Mouse (Mus musculus): ENCODE data around the gene Gja3. TPM values are rescaled to one million over a fixed set of nuclear protein-coding genes. Genes with fewer than 3 reads are reported as not detected.

The Gja3 gene
- total RNA-seq (2014; fragmentation: Nextera tagmentation) (not detected in 2 replicates), total RNA-seq (2017) (not detected in 2 replicates)

- ATAC-seq (replicated peaks; ENCODE audit: poor library complexity, severe bottlenecking): peak; percentile 55
Measured at GRCm38 (mm10) chr14:57057563-57058321, at the start of gene Gja3. TSS of gene Gja3 (minus strand) at chr14:57058100.

GRCm38 (mm10) chr14:57107091-57107490, 49.2 kb upstream of the Gja3 start:
- ATAC-seq (replicated peaks; ENCODE audit: poor library complexity, severe bottlenecking): no peak

- no peak for ATAC-seq (replicated peaks; ENCODE audit: poor library complexity, severe bottlenecking)
Measured at GRCm38 (mm10) chr14:57105721-57106120, 47.8 kb upstream of the Gja3 start.

GRCm38 (mm10) chr14:57105111-57105510, 47.2 kb upstream of the Gja3 start:
- ATAC-seq (replicated peaks; ENCODE audit: poor library complexity, severe bottlenecking): no peak

GRCm38 (mm10) chr14:57104106-57105023, 46.5 kb upstream of the Gja3 start, which contains the start of gene Gjb2:
TSS of gene Gjb2 (minus strand) at chr14:57104702.
- ATAC-seq (replicated peaks; ENCODE audit: poor library complexity, severe bottlenecking): peak; percentile 38

GRCm38 (mm10) chr14:57103711-57104105, 45.8 kb upstream of the Gja3 start:
- ATAC-seq (replicated peaks; ENCODE audit: poor library complexity, severe bottlenecking): no peak

- no peak for ATAC-seq (replicated peaks; ENCODE audit: poor library complexity, severe bottlenecking)
Measured at GRCm38 (mm10) chr14:57103121-57103520, 45.2 kb upstream of the Gja3 start.

DNA sequence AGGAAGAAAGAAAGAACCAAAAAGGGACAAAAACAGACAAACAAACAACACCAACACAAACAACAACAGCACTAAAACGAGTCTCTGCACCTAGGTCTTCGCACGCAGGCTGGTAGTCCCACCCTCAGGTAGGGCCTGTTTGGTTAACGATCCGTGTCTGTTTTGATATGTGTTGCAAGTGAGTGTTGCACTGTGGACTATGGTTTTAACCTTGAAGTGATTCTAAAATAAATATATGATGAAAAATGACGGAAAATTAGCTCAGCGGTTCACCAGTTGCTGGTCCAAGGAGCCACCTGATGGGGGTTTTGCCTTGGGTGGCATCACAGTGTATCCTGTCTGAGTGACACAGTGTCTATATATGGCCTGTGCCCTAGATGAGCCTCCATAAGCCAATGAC, 43.7 kb upstream of the Gja3 start:
- ATAC-seq (replicated peaks; ENCODE audit: poor library complexity, severe bottlenecking): no peak

GRCm38 (mm10) chr14:57095855-57096254, 38.0 kb upstream of the Gja3 start:
- peak; percentile 80 for ATAC-seq (replicated peaks; ENCODE audit: poor library complexity, severe bottlenecking)

DNA sequence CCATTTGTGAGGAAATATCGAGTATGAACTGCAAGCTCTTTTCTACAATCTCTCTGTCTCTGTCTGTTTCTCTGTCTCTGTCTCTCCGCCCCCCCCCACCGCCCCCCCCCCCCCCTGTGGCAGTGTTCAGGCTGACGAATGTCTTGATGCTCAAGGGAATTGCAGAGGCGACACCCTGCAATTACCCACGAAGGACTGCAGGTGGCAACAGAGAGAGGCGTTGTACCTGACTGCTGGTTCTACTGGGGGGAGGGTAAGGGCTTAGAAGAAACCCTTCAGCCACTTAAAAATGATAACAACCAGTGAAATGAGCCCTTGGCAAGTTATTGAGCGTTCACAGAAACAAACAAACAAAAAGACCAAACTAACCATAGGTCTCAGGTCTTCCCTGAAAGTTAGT, 35.1 kb upstream of the Gja3 start:
- ATAC-seq (replicated peaks; ENCODE audit: poor library complexity, severe bottlenecking): peak; percentile 91

DNA sequence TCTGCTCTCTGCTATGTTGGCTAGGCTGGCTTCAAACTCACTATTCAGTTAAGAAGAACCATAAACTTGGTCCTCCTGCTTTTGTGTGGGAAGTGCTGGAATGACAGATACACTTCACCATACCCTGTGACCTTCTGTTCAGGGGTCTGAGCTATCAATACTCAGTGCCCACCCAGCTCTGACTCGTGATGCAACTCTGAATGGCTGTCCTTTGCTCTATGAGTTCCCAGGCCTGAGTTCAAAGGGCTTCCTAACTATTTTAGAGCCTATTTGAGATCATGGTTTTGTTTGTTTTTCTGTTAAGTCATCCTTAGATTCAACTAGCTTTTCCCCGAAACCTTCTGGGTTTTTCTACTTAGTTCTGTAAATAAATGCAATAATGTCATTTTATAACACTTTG, 32.1 kb upstream of the Gja3 start:
- ATAC-seq (replicated peaks; ENCODE audit: poor library complexity, severe bottlenecking): no peak

- ATAC-seq (replicated peaks; ENCODE audit: poor library complexity, severe bottlenecking): no peak
Measured at GRCm38 (mm10) chr14:57089107-57089506, 31.2 kb upstream of the Gja3 start.

DNA sequence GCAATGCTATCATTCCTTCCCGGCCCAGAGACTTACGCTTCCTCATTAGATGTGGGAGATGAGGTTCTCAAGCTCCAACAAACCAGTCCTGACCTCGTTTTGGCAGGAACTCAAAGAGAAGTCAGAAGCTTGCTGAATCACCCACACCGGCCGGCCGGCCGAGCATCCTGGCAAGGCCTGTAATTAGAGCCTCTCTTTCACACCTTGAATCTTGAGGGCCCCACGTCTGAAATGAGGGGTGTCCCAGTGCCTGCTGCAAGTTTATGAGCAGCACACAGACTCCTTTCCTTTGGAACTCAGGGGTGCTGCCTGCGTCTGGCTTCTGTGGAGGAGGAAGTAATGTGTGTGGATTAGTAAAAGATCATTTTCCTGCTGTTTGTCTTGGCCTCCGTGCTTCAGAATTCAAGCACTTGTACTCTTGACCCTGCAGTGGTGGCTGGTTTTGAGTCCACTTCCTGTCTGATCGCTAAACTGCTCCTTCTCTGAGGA, 26.3 kb upstream of the Gja3 start:
- peak; percentile 30; the same call in 1 of the 2 replicates for ATAC-seq (replicated peaks; ENCODE audit: poor library complexity, severe bottlenecking)

DNA sequence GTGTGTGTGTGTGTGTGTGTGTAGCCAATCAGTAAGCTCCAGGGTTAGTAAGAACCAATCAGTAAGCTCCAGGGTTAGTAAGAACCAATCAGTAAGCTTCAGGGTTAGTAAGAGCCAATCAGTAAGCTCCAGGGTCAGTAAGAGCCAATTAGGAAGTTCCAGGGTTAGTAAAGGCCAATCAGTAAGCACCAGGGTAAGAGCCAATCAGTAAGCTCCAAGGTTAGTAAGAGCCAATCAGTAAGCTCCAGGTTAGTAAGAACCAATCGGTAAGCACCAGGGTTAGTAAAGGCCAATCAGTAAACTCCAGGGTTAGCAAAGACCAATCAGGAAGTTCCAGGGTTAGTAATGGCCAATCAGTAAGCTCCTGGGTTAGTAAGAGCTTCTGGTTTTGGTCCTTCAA, 25.0 kb upstream of the Gja3 start:
- no peak for ATAC-seq (replicated peaks; ENCODE audit: poor library complexity, severe bottlenecking)

- no peak for ATAC-seq (replicated peaks; ENCODE audit: poor library complexity, severe bottlenecking)
Measured at GRCm38 (mm10) chr14:57075537-57075936, 17.6 kb upstream of the Gja3 start.

DNA sequence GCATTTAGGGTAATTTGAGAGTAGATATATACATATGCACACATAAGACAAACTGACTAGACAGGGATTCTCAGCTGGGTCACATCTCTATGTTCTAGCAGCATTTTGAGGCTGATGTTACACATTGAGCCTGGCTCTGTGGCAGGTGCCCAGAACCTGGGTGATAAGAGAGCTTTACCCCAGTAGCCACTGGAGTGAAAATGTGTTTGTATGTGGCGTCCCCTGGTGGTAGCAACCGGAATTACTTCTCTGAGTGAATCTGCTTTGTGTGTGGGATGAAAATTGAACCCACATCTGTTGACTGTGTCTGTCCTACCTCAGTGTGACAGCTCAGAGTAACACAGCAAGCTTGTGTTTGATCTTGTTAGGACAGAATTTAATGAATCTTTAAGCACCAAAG, 12.0 kb upstream of the Gja3 start:
- peak; percentile 46; the same call in 1 of the 2 replicates for ATAC-seq (replicated peaks; ENCODE audit: poor library complexity, severe bottlenecking)

DNA sequence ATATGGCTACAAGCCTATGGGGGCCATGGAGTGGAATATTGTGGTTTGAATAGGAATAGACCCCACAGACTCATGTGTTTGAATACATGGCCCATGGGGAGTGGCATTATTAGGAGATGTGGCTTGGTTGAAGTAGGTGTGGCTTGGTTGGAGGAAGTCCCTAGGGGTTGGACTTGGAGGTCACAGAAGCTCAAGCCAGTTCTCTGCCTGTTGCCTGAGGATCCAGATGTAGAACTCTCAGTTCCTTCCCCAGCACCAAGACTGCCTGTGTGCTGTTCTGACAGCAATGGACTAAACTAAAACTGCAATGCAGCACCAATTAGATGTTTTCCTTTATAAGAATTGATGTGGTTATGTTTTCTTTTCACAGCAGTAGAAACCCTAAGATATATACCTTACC, 8.2 kb upstream of the Gja3 start:
- no peak for ATAC-seq (replicated peaks; ENCODE audit: poor library complexity, severe bottlenecking)

DNA sequence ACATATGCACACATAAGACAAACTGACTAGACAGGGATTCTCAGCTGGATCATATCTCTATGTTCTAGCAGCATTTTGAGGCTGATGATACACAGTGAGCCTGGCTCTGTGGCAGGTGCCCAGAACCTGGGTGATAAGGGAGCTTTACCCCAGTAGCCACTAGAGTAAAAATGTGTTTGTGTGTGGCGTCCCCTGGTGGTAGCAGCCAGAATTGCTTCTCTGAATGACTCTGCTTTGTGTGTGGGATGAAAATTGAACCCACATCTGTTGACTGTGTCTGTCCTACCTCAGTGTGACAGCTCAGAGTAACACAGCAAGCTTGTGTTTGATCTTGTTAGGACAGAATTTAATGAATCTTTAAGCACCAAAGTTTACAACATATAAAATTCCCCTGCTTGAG, 2.2 kb upstream of the Gja3 start:
- ATAC-seq (replicated peaks; ENCODE audit: poor library complexity, severe bottlenecking): peak; percentile 79

DNA sequence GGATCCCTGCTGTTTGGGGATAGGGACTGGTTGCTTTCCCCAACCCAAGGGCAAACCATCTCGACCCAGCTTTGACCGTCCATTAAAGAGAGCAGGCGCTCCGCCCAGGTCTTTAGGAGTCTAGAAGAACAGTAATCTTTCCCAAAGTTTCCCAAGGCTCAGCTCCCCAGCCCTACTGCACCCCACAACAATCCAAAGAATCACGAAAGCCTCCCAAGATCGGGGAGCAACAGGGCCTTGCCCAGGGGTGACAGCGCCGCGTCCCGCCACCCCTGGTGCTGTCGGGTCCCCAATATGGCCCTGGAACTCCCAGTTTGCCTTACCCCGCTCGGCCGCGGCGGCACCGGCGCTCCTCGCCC, 717 bp downstream of the Gja3 start:
- ATAC-seq (replicated peaks; ENCODE audit: poor library complexity, severe bottlenecking): no peak

DNA sequence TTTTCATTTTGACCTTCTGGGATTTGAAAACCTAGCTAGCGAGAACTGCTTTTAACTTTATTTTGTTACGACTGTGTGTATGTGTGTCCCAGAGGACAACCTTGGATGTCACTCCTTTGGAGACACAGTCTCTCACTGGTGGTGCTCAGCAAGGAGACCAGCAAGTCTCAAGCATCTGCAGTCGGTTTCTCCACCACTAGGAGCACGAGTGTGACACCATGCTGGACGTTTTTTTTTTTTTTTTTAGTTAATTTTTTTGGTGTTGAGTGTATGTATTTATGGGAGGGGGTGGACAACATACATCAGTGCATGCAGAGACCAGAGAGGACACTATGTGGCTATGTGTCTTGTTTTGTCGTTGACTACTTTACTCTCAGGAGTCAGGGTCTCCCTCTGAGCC, 5.2 kb downstream of the Gja3 start:
- no peak for ATAC-seq (replicated peaks; ENCODE audit: poor library complexity, severe bottlenecking)

GRCm38 (mm10) chr14:57043863-57044262, 14.0 kb downstream of the Gja3 start:
- ATAC-seq (replicated peaks; ENCODE audit: poor library complexity, severe bottlenecking): no peak
